Mouse (Mus musculus): ENCODE data around the gene Mmrn1.
"Not testable (repeated sequence)": the region's sequence is repeated elsewhere in the genome, so short reads cannot be mapped to it uniquely, and the experiment has no call there.

The Mmrn1 gene

GRCm38 (mm10) chr6:60924676-60925075 is at the start of gene Mmrn1:
Gene Mmrn1 (plus strand): TSS chr6:60924976.
- not testable (repeated sequence) for DNase-seq (ENCODE audit: low spot score)

GRCm38 (mm10) chr6:60880362-60880761 is 44.4 kb upstream of the Mmrn1 start:
- no peak for DNase-seq (ENCODE audit: low spot score)

- DNase-seq (ENCODE audit: low spot score): no peak
Observed at GRCm38 (mm10) chr6:60881534-60881933, 43.2 kb upstream of the Mmrn1 start.

- no peak for DNase-seq (ENCODE audit: low spot score)
Observed at GRCm38 (mm10) chr6:60907272-60907671, 17.5 kb upstream of the Mmrn1 start.

GRCm38 (mm10) chr6:60931364-60931763 is 6.6 kb downstream of the Mmrn1 start:
- DNase-seq (ENCODE audit: low spot score): peak; percentile 12

GRCm38 (mm10) chr6:60934835-60935234 is 10.1 kb downstream of the Mmrn1 start:
- no peak for DNase-seq (ENCODE audit: low spot score)

- DNase-seq (ENCODE audit: low spot score): no peak
Observed at GRCm38 (mm10) chr6:60935448-60936130, 10.8 kb downstream of the Mmrn1 start.

- DNase-seq (ENCODE audit: low spot score): no peak
Observed at GRCm38 (mm10) chr6:60944178-60944577, 19.4 kb downstream of the Mmrn1 start.

GRCm38 (mm10) chr6:60944621-60945020 is 19.8 kb downstream of the Mmrn1 start:
- DNase-seq (ENCODE audit: low spot score): no peak

- DNase-seq (ENCODE audit: low spot score): peak; percentile 8
Observed at GRCm38 (mm10) chr6:60950415-60950814, 25.6 kb downstream of the Mmrn1 start.

GRCm38 (mm10) chr6:60961285-60961684 is 36.5 kb downstream of the Mmrn1 start:
- DNase-seq (ENCODE audit: low spot score): no peak

- DNase-seq (ENCODE audit: low spot score): no peak
Observed at GRCm38 (mm10) chr6:60961838-60962237, 37.1 kb downstream of the Mmrn1 start.

GRCm38 (mm10) chr6:60962668-60963067 is 37.9 kb downstream of the Mmrn1 start:
- DNase-seq (ENCODE audit: low spot score): no peak

- DNase-seq (ENCODE audit: low spot score): no peak
Observed at GRCm38 (mm10) chr6:60963726-60964125, 39.0 kb downstream of the Mmrn1 start.

- no peak for DNase-seq (ENCODE audit: low spot score)
Observed at GRCm38 (mm10) chr6:60966931-60967330, 42.2 kb downstream of the Mmrn1 start.

GRCm38 (mm10) chr6:60969407-60969806 is 44.6 kb downstream of the Mmrn1 start:
- DNase-seq (ENCODE audit: low spot score): no peak

- DNase-seq (ENCODE audit: low spot score): no peak
Observed at GRCm38 (mm10) chr6:60970811-60971210, 46.0 kb downstream of the Mmrn1 start.

- no peak for DNase-seq (ENCODE audit: low spot score)
Observed at GRCm38 (mm10) chr6:60978610-60979009, 53.8 kb downstream of the Mmrn1 start.

- DNase-seq (ENCODE audit: low spot score): no peak
Observed at GRCm38 (mm10) chr6:60979039-60979438, 54.3 kb downstream of the Mmrn1 start.

GRCm38 (mm10) chr6:60984360-60984759 is 59.6 kb downstream of the Mmrn1 start:
- no peak for DNase-seq (ENCODE audit: low spot score)

GRCm38 (mm10) chr6:60985919-60986318 is 61.1 kb downstream of the Mmrn1 start:
- DNase-seq (ENCODE audit: low spot score): peak; percentile 5

- DNase-seq (ENCODE audit: low spot score): no peak
Observed at GRCm38 (mm10) chr6:60986914-60987313, 62.1 kb downstream of the Mmrn1 start.

- DNase-seq (ENCODE audit: low spot score): no peak
Observed at GRCm38 (mm10) chr6:60987804-60988203, 63.0 kb downstream of the Mmrn1 start.

- no peak for DNase-seq (ENCODE audit: low spot score)
Observed at GRCm38 (mm10) chr6:60992366-60992765, 67.6 kb downstream of the Mmrn1 start.
